Mouse (Mus musculus) forebrain, embryonic 15.5 days (tissue): ENCODE results near the gene Dusp6. TPM values are rescaled to one million over a fixed set of nuclear protein-coding genes. Genes with fewer than 3 reads are reported as not detected.

Experiments used
- ATAC-seq: fragments of 200-750 bp; cut with Nextera tagmentation; replicated peaks from 2 replicates; pipeline ENCODE4 v1.8.0; 2017; ENCODE audit warnings: mild to moderate bottlenecking, moderate TSS enrichment, moderate library complexity
- H3K27ac ChIP-seq: fragments of 300-500 bp; sonication (generic); replicated peaks from 2 replicates; pipeline ENCODE4 v1.5.1; 2015; ENCODE audit warnings: mild to moderate bottlenecking, inconsistent platforms
- H3K27me3 ChIP-seq: fragments of 300-500 bp; sonication (generic); 2 replicates; pipeline ENCODE4 v1.6.1; 2015; ENCODE audit warnings: inconsistent platforms
- H3K36me3 ChIP-seq: fragments of 300-500 bp; sonication (generic); 2 replicates; pipeline ENCODE4 v1.6.1; 2015; ENCODE audit warnings: mild to moderate bottlenecking, inconsistent platforms
- H3K4me1 ChIP-seq: fragments of 300-500 bp; sonication (generic); 2 replicates; pipeline ENCODE4 v1.6.1; 2015; ENCODE audit warnings: inconsistent platforms
- H3K4me2 ChIP-seq: fragments of 300-500 bp; sonication (generic); replicated peaks from 2 replicates; pipeline ENCODE4 v1.6.1; 2015; ENCODE audit warnings: mild to moderate bottlenecking, inconsistent platforms
- H3K4me3 ChIP-seq: fragments of 300-500 bp; sonication (generic); 2 replicates; pipeline ENCODE4 v1.5.1; 2015; ENCODE audit warnings: mild to moderate bottlenecking, inconsistent platforms
- H3K9ac ChIP-seq: fragments of 300-500 bp; sonication (generic); replicated peaks from 2 replicates; pipeline ENCODE4 v1.6.1; 2015; ENCODE audit warnings: mild to moderate bottlenecking, inconsistent platforms
- H3K9me3 ChIP-seq: fragments of 300-500 bp; sonication (generic); 2 replicates; pipeline ENCODE4 v1.6.1; 2016; ENCODE audit warnings: inconsistent platforms
- WGBS: fragments of 180-500 bp; shearing (Covaris S2); methylation state at CpG from one replicate; pipeline ENCODE4 v1.1.7; 2015; ENCODE audit warnings: mixed read lengths; 5-methylcytosine and 5-hydroxymethylcytosine counted together
- polyA plus RNA-seq: library from polyadenylated mRNA; unstranded; fragments of >200 nt; fragmentation: Nextera tagmentation; extraction: Ambion mirVana; gene quantifications from 2 replicates; pipeline ENCODE4 v1.2.1, GENCODE M21; 2015

Gene Dusp6
- polyA plus RNA-seq, 1 experiment from 2014 or later = 36.4 TPM

- H3K9me3 ChIP-seq = no peaks in the 10 kb centered on the region
- WGBS = 90% methylated on average over 10 of the region's 10 CpGs
- no peak overlapping the region for H3K4me2 ChIP-seq
- H3K27me3 ChIP-seq = peaks cover 9% of the 10 kb centered on the region; the same call in 1 of the 2 replicates
- H3K4me1 ChIP-seq = peaks cover 8% of the 10 kb centered on the region
- no peak overlapping the region for H3K4me3 ChIP-seq
- no peaks in the 10 kb centered on the region for H3K36me3 ChIP-seq
- no peak for ATAC-seq
- no peak overlapping the region for H3K27ac ChIP-seq
- no peak overlapping the region for H3K9ac ChIP-seq
These were observed 7.0 kb upstream of the Dusp6 start for GRCm38 (mm10) chr10:99255830-99256570.

GRCm38 (mm10) chr10:99257531-99257930, 5.5 kb upstream of the Dusp6 start:
- H3K9ac ChIP-seq = no peak overlapping the region
- peaks cover 9% of the 10 kb centered on the region; the same call in 1 of the 2 replicates for H3K27me3 ChIP-seq
- no peak overlapping the region for H3K4me2 ChIP-seq
- 91% methylated on average over 5 of the region's 5 CpGs for WGBS
- H3K36me3 ChIP-seq = no peaks in the 10 kb centered on the region
- no peak overlapping the region for H3K27ac ChIP-seq
- H3K4me1 ChIP-seq = peaks cover 17% of the 10 kb centered on the region
- no peaks in the 10 kb centered on the region for H3K9me3 ChIP-seq
- H3K4me3 ChIP-seq = no peak overlapping the region
- no peak for ATAC-seq

- 87% methylated on average over 8 of the region's 8 CpGs for WGBS
- Histone ChIP-seq H3K4me1 (peaks cover 29% of the 10 kb centered on the region), H3K36me3 (no peaks in the 10 kb centered on the region), H3K9ac (no peak overlapping the region), H3K4me3 (no peak overlapping the region), H3K4me2 (no peak overlapping the region), H3K9me3 (no peaks in the 10 kb centered on the region), H3K27ac (no peak overlapping the region), H3K27me3 (peaks cover 14% of the 10 kb centered on the region; the same call in 1 of the 2 replicates)
- ATAC-seq = no peak
These were observed 3.2 kb upstream of the Dusp6 start for GRCm38 (mm10) chr10:99259840-99260239.

- Histone ChIP-seq H3K27ac (peak overlapping the region; percentile 93), H3K4me3 (peak overlapping the region; percentile 78), H3K4me1 (peaks cover 41% of the 10 kb centered on the region), H3K9ac (peak overlapping the region; percentile 83), H3K9me3 (no peaks in the 10 kb centered on the region), H3K36me3 (no peaks in the 10 kb centered on the region), H3K4me2 (peak overlapping the region; percentile 92), H3K27me3 (peaks cover 16% of the 10 kb centered on the region; the same call in 1 of the 2 replicates)
- no peak for ATAC-seq
- WGBS = under 1% methylated on average over 29 of the region's 30 CpGs
These were observed 1.8 kb upstream of the Dusp6 start for GRCm38 (mm10) chr10:99261151-99261635.

- ATAC-seq = peak; percentile 23
- WGBS = under 1% methylated on average over 55 of the region's 62 CpGs
- H3K4me2 ChIP-seq = peak overlapping the region; percentile 92
- H3K27ac ChIP-seq = peak overlapping the region; percentile 93
- peaks cover 20% of the 10 kb centered on the region; the same call in 1 of the 2 replicates for H3K27me3 ChIP-seq
- peak overlapping the region; percentile 78 for H3K4me3 ChIP-seq
- no peaks in the 10 kb centered on the region for H3K9me3 ChIP-seq
- H3K9ac ChIP-seq = peak overlapping the region; percentile 83
- no peaks in the 10 kb centered on the region for H3K36me3 ChIP-seq
- peaks cover 44% of the 10 kb centered on the region for H3K4me1 ChIP-seq
These were observed 1.3 kb upstream of the Dusp6 start for GRCm38 (mm10) chr10:99261636-99262318.

- peak overlapping the region; percentile 83 for H3K9ac ChIP-seq
- peak overlapping the region; percentile 78 for H3K4me3 ChIP-seq
- H3K36me3 ChIP-seq = no peaks in the 10 kb centered on the region
- peak overlapping the region; percentile 93 for H3K27ac ChIP-seq
- peaks cover 20% of the 10 kb centered on the region; the same call in 1 of the 2 replicates for H3K27me3 ChIP-seq
- peaks cover 44% of the 10 kb centered on the region for H3K4me1 ChIP-seq
- under 1% methylated on average over 20 of the region's 20 CpGs for WGBS
- peak overlapping the region; percentile 92 for H3K4me2 ChIP-seq
- H3K9me3 ChIP-seq = no peaks in the 10 kb centered on the region
- peak; percentile 57 for ATAC-seq
These were observed 638 bp upstream of the Dusp6 start for GRCm38 (mm10) chr10:99262319-99262866.

GRCm38 (mm10) chr10:99263419-99264221, 589 bp downstream of the Dusp6 start:
- Histone ChIP-seq H3K27me3 (peaks cover 20% of the 10 kb centered on the region; the same call in 1 of the 2 replicates), H3K4me3 (peak overlapping the region; percentile 78), H3K4me1 (peaks cover 53% of the 10 kb centered on the region), H3K9me3 (no peaks in the 10 kb centered on the region), H3K9ac (peak overlapping the region; percentile 59), H3K4me2 (peak overlapping the region; percentile 92), H3K27ac (peak overlapping the region; percentile 93), H3K36me3 (no peaks in the 10 kb centered on the region)
- peak; percentile 57 for ATAC-seq
- WGBS = under 1% methylated on average over 66 of the region's 66 CpGs

GRCm38 (mm10) chr10:99264301-99265010, 1.4 kb downstream of the Dusp6 start:
- Histone ChIP-seq H3K4me3 (peak overlapping the region; percentile 78), H3K36me3 (no peaks in the 10 kb centered on the region), H3K4me1 (peaks cover 61% of the 10 kb centered on the region), H3K27ac (peak overlapping the region; percentile 93), H3K9me3 (no peaks in the 10 kb centered on the region), H3K9ac (peak overlapping the region; percentile 59), H3K27me3 (peaks cover 20% of the 10 kb centered on the region; the same call in 1 of the 2 replicates), H3K4me2 (peak overlapping the region; percentile 92)
- under 1% methylated on average over 26 of the region's 26 CpGs for WGBS
- no peak for ATAC-seq

GRCm38 (mm10) chr10:99265011-99265694, 2.1 kb downstream of the Dusp6 start:
- H3K36me3 ChIP-seq = no peaks in the 10 kb centered on the region
- peaks cover 63% of the 10 kb centered on the region for H3K4me1 ChIP-seq
- peak overlapping the region; percentile 93 for H3K27ac ChIP-seq
- peak overlapping the region; percentile 78 for H3K4me3 ChIP-seq
- no peaks in the 10 kb centered on the region for H3K9me3 ChIP-seq
- no peak for ATAC-seq
- peak overlapping the region; percentile 59 for H3K9ac ChIP-seq
- H3K27me3 ChIP-seq = peaks cover 14% of the 10 kb centered on the region; the same call in 1 of the 2 replicates
- peak overlapping the region; percentile 92 for H3K4me2 ChIP-seq
- WGBS = 2% methylated on average over 7 of the region's 7 CpGs

GRCm38 (mm10) chr10:99266025-99266424, 3.0 kb downstream of the Dusp6 start:
- 18% methylated on average over 14 of the region's 14 CpGs for WGBS
- ATAC-seq = no peak
- Histone ChIP-seq H3K9ac (peak overlapping the region; percentile 34; the same call in 1 of the 2 replicates), H3K27me3 (peaks cover 11% of the 10 kb centered on the region; the same call in 1 of the 2 replicates), H3K4me3 (peak overlapping the region; percentile 78), H3K27ac (peak overlapping the region; percentile 93; the same call in 1 of the 2 replicates), H3K9me3 (no peaks in the 10 kb centered on the region), H3K4me1 (peaks cover 54% of the 10 kb centered on the region), H3K4me2 (peak overlapping the region; percentile 92), H3K36me3 (no peaks in the 10 kb centered on the region)
